Mouse (Mus musculus) NIH3T3 (cell line): ENCODE results near the gene Zdhhc14.

ENCODE experiments used
- DNase-seq: peaks from one replicate; pipeline ENCODE4 v3.0.0-alpha.2; 2012; ENCODE audit warnings: low read depth

Zdhhc14 gene

GRCm38 (mm10) chr17:5668456-5668855, 176.1 kb downstream of the Zdhhc14 start:
- no peak for DNase-seq

DNA sequence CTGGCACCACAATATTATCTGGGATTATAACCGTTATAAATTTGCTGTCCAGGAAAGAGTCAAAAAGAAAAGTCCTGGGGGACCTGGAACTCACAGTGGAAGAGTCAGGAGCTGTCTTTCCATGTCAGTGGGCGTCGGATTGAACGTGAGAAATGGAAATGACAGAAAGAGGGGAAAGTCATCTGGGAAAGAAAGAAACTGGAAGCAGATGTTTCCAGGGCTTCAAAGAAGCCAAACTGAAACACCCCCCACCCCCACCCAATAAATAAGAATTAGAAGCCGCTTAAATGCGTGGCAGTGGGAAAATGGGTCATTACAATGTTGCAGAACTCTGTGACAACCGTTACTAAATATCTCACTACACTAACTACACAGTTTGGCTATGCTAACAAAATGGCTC, 176.6 kb downstream of the Zdhhc14 start:
- DNase-seq: no peak

DNA sequence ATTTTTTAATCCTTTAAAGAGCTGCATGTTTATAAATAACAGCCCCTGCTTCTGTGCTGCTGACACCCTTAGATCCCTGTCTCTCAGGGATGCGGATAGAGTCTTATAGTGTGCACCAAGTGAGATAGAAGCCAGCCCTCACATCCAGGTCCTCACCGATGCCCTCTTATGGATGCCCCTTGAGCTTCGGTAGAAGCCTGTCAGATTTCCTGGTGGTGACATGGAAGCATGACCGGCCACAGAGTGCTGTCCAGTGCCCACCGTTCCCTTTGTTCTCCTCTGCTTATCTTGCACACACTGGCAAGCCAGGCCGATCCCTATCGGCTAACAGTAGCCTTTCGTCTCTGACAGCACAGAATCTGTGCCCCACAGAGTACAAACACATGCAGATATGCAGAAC, 183.6 kb downstream of the Zdhhc14 start:
- no peak for DNase-seq

GRCm38 (mm10) chr17:5679315-5679714, 187.0 kb downstream of the Zdhhc14 start:
- DNase-seq: no peak

GRCm38 (mm10) chr17:5685324-5685723, 193.0 kb downstream of the Zdhhc14 start:
- no peak for DNase-seq

DNA sequence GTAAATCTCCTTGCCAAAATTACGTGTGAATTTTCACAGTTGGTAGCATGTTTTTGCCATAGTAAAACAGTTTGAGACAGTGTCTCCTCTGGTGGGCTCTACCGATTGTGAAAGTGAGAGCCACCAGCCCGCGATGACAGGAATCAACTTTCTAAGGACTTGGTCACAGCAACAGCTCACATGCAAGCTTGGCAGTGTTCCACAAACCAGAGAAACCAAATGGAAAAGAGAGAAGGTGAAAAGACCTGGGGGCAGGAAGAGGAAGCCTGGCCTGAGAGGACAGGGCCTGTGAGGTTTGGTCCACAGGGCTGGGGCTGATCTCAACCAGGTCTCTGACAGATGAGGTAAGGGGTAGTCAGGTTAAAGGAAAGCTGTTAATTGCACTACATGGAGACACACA, 195.5 kb downstream of the Zdhhc14 start:
- no peak for DNase-seq

DNA sequence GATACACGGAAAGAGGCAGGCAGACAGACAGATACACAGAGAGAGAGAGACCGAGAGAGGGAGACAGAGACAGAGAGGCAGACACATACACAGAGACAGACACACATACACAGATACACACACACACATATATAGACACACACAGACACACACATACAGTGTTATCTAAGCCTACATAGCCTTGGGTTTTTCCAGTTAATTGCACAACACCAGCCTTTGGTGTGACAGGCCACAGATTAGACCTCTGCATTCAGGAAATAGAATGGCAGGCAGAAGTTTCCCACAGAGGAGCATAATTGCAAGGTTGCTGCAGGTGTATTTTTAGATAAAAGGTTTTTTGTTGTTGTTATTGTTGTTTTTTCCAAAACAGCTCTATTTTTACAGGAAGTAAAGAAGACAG, 195.9 kb downstream of the Zdhhc14 start:
- no peak for DNase-seq

GRCm38 (mm10) chr17:5688669-5689068, 196.3 kb downstream of the Zdhhc14 start:
- no peak for DNase-seq

DNA sequence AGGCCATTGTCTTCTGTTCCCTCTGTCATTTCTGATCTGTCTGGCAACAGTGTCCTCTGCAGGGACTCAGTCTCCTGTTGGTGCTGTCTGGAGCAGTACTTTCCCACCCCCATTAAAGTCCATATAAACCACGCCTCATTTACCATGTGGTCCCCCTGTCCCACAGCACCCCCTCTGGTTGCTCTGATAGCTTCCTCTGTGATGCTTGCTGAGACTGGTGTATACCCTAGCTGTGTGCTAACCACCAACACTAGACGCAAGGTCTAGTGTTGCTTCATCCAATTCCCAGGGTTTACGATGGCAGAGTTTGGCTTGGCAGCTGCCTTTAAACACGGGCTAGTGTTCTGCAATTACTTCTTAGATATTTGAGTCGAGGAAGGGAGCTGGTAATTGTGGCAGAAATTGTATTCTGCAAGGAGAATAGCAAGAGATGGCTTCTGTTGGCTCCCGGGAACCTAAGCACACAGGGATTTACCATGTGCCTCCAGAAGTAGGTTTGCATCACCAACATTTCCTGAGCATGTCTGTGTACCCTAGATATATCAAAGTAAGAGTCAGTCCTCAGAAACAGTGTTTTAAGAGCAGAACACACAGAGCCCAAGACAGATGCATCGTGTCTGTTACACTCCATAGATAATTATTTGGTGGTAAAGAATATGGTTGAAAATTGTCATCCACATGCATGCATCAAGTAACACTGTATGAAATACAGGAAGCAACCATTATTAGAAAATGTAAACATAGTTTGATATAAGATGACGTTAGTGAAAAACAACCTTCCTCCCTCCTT, 198.6 kb downstream of the Zdhhc14 start:
- DNase-seq: peak; percentile 10

GRCm38 (mm10) chr17:5692661-5693060, 200.3 kb downstream of the Zdhhc14 start:
- no peak for DNase-seq

DNA sequence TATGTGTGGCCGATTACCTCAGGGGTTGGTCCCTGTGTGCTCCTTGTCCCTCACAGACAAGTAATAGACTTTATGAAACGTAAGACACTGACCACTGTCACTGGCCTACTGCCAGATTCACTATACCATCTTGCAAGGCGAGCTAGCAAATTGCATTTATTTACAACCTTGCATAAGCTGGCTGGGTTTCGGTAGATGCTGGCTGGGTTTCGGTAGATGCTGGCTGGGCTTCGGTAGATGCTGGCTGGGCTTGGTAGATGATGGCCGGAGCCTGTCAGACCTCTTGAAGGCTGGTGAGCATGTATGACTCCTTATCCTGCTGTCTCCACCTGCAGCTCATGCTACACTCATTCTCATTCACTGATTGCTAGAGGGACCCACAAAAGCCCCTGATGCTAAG, 200.9 kb downstream of the Zdhhc14 start:
- DNase-seq: peak; percentile 17

DNA sequence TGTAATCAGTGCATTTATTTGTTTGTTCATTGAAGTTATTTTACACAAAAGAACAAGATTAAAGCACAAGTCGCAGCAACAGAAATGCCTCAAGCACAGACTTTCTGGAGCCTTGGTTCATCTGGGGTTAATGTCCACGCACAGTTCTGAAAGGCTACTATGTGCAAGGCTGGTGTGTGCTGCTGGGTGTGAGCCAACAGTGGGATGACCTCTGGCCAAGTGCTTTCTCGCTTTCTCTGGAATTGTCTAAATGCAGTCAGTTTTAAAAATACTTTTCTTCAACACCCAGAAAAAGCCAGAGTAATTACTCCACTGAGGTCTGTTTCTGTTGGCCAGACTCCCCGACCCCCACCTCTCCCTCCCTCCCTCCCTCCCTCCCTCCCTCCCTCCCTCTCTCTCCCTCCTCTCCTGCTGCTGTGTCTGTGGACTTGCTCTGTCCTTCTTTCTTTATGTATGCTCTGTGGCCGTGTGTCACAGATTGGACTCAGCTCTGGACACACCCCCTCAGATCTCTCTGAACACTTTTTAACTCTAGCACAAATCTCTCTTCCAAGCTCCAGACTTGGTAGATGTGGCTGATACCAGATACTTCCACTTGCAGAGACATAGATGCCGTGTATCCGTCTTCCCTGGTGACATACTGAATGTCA, 206.2 kb downstream of the Zdhhc14 start:
- no peak for DNase-seq

- no peak for DNase-seq
Measured at GRCm38 (mm10) chr17:5710320-5711104, 218.2 kb downstream of the Zdhhc14 start.

- no peak for DNase-seq
Measured at GRCm38 (mm10) chr17:5711861-5712260, 219.5 kb downstream of the Zdhhc14 start.

DNA sequence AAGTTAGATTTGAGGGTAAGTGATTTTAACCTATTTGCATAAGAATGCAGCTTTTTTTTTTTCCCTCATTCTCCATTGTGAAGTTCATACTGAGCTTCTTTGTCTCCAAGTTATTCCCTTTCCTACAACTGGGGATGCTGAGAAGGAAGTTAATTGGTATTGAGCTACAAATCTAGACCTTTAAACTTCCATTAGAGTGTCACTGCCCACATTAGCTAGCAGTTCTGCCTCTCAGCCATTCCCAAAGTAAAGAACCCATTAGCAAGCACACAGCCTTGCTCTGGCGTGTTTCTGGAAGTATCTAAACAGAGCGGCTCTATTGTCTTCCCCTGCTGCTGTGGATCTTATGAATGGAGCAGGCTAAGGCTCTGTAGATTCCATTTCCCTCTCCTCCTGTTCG, 220.8 kb downstream of the Zdhhc14 start:
- no peak for DNase-seq

- no peak for DNase-seq
Measured at GRCm38 (mm10) chr17:5716912-5717311, 224.6 kb downstream of the Zdhhc14 start.

- no peak for DNase-seq
Measured at GRCm38 (mm10) chr17:5718768-5719387, 226.5 kb downstream of the Zdhhc14 start.

- DNase-seq: no peak
Measured at GRCm38 (mm10) chr17:5722802-5723201, 230.4 kb downstream of the Zdhhc14 start.

- peak; percentile 62 for DNase-seq
Measured at GRCm38 (mm10) chr17:5723601-5724189, 231.3 kb downstream of the Zdhhc14 start.

DNA sequence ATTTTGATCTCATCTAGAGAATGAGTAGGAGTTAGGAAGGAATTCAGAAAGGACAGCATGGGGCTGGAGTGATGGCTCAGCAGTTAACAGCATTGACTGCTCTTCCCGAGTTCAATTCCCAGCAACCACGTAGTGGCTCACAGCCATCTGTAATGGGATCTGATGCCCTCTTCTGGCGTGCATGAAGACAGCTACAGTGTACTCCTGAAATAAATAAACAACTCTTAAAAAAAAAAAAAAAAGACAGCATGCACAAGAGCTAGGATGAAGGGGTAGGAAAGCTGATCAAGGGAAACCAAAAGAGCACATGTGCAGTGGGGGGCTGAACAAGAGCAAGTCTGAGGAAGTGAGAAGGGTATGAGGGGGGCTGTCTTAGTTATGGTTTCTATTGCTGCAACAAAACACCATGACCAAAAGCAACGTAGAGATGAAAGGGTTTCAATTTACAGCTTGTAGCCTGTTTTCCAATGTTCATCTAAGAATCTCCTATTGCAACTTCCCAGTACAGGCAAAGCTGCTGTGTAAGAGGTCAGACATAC, 237.3 kb downstream of the Zdhhc14 start:
- no peak for DNase-seq

DNA sequence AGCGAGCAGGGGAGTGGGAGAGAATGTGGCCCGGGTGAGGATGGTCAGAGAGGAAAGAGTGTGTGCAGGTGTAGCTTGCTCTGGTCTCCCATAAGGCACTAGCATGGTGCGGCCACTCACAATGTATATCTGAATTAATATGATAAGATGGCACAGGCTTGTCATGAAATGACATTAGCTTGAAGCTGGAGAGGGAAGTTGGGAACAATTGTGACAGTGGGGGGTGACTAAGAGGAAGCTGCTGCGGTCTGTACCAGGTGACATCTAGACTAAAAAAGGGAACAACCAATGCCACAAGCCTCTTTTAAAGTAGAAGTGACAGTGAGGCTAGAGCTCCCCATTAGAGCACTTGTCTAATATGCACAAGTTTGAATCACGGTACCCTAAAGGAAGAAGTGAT, 238.2 kb downstream of the Zdhhc14 start:
- DNase-seq: no peak

GRCm38 (mm10) chr17:5733400-5733799, 241.0 kb downstream of the Zdhhc14 start:
- DNase-seq: peak; percentile 55
